Mouse (Mus musculus): ENCODE results near the gene Ankrd45.
"Not testable (repeated sequence)": the region's sequence is repeated elsewhere in the genome, so short reads cannot be mapped to it uniquely, and the experiment has no call there.

Ankrd45 gene

DNA sequence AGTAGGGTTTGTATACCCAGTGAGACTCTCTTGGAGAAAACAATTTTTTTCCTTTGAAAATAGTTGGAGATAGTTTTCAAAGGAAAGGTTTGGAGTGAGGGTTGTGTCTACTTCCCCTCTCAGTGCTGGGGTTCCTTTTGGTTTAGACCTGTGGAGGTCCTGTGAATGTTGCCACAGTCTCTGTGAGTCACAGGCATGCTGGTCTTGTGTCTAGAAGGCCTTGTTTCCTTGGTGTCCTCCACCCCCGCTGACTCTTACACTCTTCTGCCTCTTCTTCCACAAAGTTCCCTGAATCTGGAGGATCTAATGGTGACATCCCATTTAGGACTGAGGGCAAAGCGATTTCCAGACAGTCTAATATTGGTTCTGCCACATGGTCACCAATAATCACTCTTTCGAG lies 42.9 kb downstream of the Ankrd45 start:
- no peak for DNase-seq (ENCODE audit: inconsistent ontology term)

DNA sequence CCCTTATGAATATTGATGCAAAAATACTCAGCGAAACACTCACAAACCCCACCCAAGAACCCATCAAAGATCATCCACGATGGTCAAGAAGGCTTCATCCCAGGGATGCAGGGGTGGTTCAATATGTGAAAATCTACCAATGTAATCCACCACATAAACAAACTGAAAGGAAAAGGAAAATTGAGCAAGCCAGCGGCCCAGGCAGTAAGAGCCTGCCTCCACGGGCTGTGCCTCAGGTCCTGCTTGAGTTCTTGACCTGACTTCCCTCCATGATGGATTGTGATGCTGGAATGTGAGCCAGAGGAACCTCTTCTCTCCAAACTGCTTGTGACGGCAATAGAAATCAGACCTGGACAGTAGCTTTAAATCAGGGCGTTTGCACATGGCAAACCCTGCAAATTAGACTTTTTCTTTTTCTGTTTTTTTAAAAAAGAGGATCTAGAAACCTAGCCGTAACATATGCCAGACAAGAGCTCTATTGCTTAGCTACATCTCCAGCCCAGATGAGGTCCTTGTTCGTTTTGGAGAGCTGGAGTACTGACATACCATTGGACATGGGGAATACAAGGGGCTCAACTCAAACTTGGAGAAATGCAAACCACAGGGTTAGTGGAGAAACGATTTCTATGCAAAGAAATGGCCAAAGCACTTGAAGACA lies 47.9 kb downstream of the Ankrd45 start:
- no peak for DNase-seq (ENCODE audit: inconsistent ontology term)

DNA sequence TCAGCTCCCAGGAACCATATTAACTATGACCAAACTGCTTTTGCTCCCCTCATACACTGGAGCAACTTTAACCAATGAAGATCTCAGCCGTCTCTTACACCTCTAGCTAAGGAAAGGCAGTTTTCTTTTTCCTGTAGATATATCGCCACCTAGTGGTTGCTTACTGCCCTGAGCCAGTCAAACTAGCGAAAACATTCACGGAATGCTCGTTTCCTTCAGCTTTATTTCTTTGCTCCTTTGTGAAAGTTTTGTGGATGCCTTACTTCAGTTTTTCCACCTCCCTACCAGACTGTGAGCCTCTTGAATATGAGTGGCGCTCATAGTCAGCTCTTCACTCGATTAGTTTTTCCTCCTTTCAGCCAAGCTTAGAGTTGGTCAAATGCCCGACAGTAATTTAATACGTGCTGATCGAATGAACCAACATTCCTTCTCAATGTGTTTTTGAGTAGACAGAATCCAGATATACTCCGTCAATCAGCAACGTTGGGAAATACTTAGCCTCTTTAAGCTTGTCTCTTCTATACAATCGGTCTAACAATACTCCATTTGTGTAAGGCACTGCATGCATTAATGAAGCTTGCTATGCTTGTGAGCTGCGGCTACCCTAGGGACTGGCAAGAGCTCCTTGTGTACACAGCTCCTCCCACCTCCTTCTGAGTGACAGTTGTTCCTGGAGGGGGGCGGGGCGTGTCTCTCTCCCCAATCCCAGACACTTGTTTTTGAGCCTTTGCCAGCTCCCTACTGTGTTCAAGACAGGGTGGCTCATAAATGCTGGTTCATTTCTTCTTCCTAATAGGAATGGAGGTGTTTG lies 53.3 kb downstream of the Ankrd45 start:
- peak; percentile 96 for DNase-seq (ENCODE audit: inconsistent ontology term)

DNA sequence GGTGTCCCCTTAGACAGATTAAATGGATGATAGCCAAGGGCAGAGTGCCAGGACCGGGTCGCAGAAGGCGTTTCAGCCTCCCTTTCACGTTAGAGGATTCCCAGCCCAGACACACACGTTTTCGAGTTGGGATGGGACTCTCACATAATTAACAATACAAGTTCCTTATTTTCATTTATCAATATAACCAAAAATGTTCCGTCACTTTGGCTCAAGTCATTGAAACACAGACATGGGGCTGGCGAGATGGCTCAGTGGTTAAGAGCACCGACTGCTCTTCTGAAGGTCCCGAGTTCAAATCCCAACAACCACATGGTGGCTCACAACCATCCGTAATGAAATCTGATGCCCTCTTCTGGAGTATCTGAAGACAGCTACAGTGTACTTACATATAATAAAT lies 53.9 kb downstream of the Ankrd45 start:
- DNase-seq (ENCODE audit: inconsistent ontology term): not testable (repeated sequence)

DNA sequence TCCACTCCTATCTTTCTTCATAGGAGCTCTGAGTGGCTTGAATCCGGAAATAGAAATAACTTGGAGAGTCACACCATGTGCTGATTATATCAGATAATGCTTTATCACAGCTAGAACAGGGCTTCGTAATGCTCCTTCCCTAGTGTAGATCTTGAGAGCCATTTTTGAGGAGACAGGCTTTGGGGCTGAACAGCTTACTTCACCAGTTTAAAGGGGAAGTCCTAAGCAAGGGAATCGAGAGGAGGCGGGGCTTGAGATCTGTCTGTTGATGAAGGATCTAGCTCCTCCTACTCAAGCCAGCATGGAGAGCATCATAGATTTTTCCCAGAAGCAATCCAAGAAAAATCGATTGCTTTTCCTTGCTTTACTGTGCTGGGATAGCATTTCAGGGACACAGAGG lies 57.4 kb downstream of the Ankrd45 start:
- DNase-seq (ENCODE audit: inconsistent ontology term): no peak

DNA sequence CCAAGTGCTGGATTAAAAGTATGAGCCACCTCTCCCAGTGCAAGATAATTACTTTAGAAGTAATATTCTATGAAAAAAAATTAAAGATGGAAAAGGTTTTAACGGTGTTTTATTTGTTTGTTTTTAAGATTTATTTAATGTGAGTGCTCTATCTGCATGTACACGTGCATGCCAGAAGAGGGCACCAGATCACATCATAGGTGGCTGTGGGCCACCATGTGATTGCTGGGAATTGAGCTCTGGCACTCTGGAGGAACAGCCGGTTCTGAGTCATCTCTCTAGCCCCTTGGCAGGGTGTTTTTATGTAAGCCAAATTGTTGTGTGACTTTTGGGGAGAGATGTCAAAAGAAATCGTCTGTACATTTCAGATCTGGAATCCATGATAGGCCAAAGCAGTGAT lies 72.0 kb downstream of the Ankrd45 start:
- peak; percentile 15 for DNase-seq (ENCODE audit: inconsistent ontology term)

DNA sequence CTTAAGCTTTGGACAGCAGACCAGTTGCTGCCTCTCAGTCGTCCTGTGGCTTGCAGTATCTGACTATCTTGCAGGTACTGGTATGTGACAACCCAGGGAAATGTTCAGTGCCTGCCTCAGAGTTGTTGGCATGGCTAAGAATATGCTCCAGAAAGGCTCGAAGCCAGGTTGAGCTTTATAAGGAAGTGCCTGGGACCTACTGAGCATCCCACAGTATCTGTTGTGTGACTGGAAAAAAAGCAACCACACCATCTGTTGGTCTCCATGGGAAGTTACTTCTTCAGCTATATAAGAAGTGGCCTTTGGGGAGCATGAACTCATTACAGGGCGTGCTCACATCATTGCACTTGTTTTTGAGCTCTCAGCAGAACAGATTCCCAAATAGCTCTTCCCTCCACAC lies 77.3 kb downstream of the Ankrd45 start:
- no peak for DNase-seq (ENCODE audit: inconsistent ontology term)
